ENCODE assay signal across 8 mouse cellular contexts in the genomic region with DNA sequence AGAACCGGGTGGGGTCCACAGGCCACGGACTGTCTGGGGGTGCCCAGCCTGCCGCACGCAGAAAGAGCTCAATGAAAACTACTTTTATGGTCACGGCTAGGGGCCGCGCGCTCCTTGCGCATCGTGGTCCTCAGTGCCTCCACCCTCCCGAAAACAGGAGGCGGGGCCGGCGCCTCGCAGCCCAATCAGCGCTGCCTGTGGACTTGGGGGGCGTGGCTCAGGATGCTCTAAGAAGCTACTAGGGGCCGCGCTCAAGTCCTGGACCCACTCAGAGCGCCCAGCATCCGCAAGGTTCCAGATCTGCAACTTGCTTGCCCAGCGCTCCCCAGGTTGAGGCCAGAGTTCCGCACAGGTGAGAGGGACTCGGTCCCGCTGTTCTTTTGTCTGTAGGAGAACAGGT. TPM values are rescaled to one million over a fixed set of nuclear protein-coding genes. Genes with fewer than 3 reads are reported as not detected.
DNase-seq lines count a peak whose midpoint lies in the region; ATAC-seq and TF ChIP-seq lines count a peak whose summit lies in the region.

A gene (plus strand): TSS at position 190 of the 400 bp plus-strand sequence.

- WGBS in forebrain, embryonic 15.5 days: under 1% methylated on average over 25 of the region's 25 CpGs
- WGBS in heart, embryonic 16.5 days: under 1% methylated on average over 25 of the region's 25 CpGs
- 1% methylated on average over 25 of the region's 25 CpGs for WGBS in liver, embryonic 12.5 days (ENCODE audit: insufficient replicate concordance)
- 1% methylated on average over 25 of the region's 25 CpGs for WGBS in neural tube, embryonic 11.5 days

- TF ChIP-seq CTCF in testis, adult 2 months (IDR thresholded peaks at IDR 0.05; ENCODE audit: control insufficient read depth, insufficient read depth, insufficient replicate concordance, low read depth, low read length): no peak

- H3K4me3 ChIP-seq in forebrain, embryonic 15.5 days: peak within 1 kb of the TSS; percentile 41
- peak within 1 kb of the TSS; percentile 37 for H3K4me3 ChIP-seq in heart, embryonic 16.5 days (ENCODE audit: low read length)
- 0 out of 2 replicates have a peak within 1 kb of the TSS, but pooled peaks have one; percentile 4 for H3K4me3 ChIP-seq in liver, embryonic 12.5 days
- H3K4me3 ChIP-seq in neural tube, embryonic 11.5 days (ENCODE audit: low read depth, low read length): peak within 1 kb of the TSS; percentile 20
- H3K4me3 ChIP-seq in testis, adult 2 months (ENCODE audit: control insufficient read depth, low read depth, low read length): peak within 1 kb of the TSS; percentile 53

- no peak within 1 kb of the TSS for H3K27ac ChIP-seq in forebrain, embryonic 15.5 days (replicated peaks)
- no peak within 1 kb of the TSS for H3K27ac ChIP-seq in heart, embryonic 16.5 days (ENCODE audit: low read length)
- no peak within 1 kb of the TSS for H3K27ac ChIP-seq in liver, embryonic 12.5 days
- H3K27ac ChIP-seq in neural tube, embryonic 11.5 days (ENCODE audit: low read depth, low read length): no peak within 1 kb of the TSS
- no peak within 1 kb of the TSS for H3K27ac ChIP-seq in testis, adult 2 months (ENCODE audit: control insufficient read depth, insufficient read depth, low read depth, low read length)

- DNase-seq in cerebellum, adult 18-20 months: peak; percentile 27 to 32
- DNase-seq in cerebellum, adult 9-11 months: no peak
- peak; percentile 88 for DNase-seq in kidney, postnatal 14 days
- DNase-seq in neural tube, embryonic 11.5 days (ENCODE audit: low spot score): peak; percentile 92

- H3K9ac ChIP-seq in forebrain, embryonic 15.5 days (replicated peaks): peak within 1 kb of the TSS; percentile 32; the same call in 1 of the 2 replicates
- H3K9ac ChIP-seq in heart, embryonic 16.5 days (ENCODE audit: low read length): 0 out of 2 replicates have a peak within 1 kb of the TSS, but pooled peaks have one; percentile 21
- no peak within 1 kb of the TSS for H3K9ac ChIP-seq in liver, embryonic 12.5 days
- H3K9ac ChIP-seq in neural tube, embryonic 11.5 days (ENCODE audit: low read length): no peak within 1 kb of the TSS

- no peaks in the 10 kb centered on the region for H3K9me3 ChIP-seq in forebrain, embryonic 15.5 days
- no peaks in the 10 kb centered on the region for H3K9me3 ChIP-seq in heart, embryonic 16.5 days (replicated peaks; ENCODE audit: control insufficient read depth, low read length)
- H3K9me3 ChIP-seq in liver, embryonic 12.5 days (replicated peaks): no peaks in the 10 kb centered on the region
- no peaks in the 10 kb centered on the region for H3K9me3 ChIP-seq in neural tube, embryonic 11.5 days (ENCODE audit: control insufficient read depth, low read length)

- H3K4me2 ChIP-seq in forebrain, embryonic 15.5 days (replicated peaks): peak within 1 kb of the TSS; percentile 64
- H3K4me2 ChIP-seq in heart, embryonic 16.5 days (ENCODE audit: low read depth, low read length): peak within 1 kb of the TSS; percentile 53
- peak within 1 kb of the TSS; percentile 30 for H3K4me2 ChIP-seq in liver, embryonic 12.5 days
- H3K4me2 ChIP-seq in neural tube, embryonic 11.5 days (ENCODE audit: low read depth): peak within 1 kb of the TSS; percentile 52

- peaks cover 25% of the 10 kb centered on the region for H3K27me3 ChIP-seq in forebrain, embryonic 15.5 days
- H3K27me3 ChIP-seq in heart, embryonic 16.5 days (ENCODE audit: control insufficient read depth, insufficient read depth, low read length): peaks cover 39% of the 10 kb centered on the region
- H3K27me3 ChIP-seq in liver, embryonic 12.5 days (replicated peaks): peaks cover 81% of the 10 kb centered on the region
- H3K27me3 ChIP-seq in neural tube, embryonic 11.5 days (ENCODE audit: control insufficient read depth, insufficient read depth, low read length): peaks cover 13% of the 10 kb centered on the region
- H3K27me3 ChIP-seq in testis, adult 2 months (ENCODE audit: control insufficient read depth, insufficient read depth, low read length): no peaks in the 10 kb centered on the region

- peaks cover 7% of the 10 kb centered on the region for H3K4me1 ChIP-seq in forebrain, embryonic 15.5 days
- H3K4me1 ChIP-seq in heart, embryonic 16.5 days (ENCODE audit: control insufficient read depth, insufficient read depth, low read length): peaks cover 15% of the 10 kb centered on the region
- H3K4me1 ChIP-seq in liver, embryonic 12.5 days: no peaks in the 10 kb centered on the region
- peaks cover 12% of the 10 kb centered on the region for H3K4me1 ChIP-seq in neural tube, embryonic 11.5 days (ENCODE audit: control insufficient read depth, insufficient read depth, low read length)
- no peaks in the 10 kb centered on the region; the same call in 1 of the 2 replicates for H3K4me1 ChIP-seq in testis, adult 2 months (ENCODE audit: control insufficient read depth, insufficient read depth, low read length)

- peak; percentile 93 for ATAC-seq in forebrain, embryonic 15.5 days (replicated peaks)
- ATAC-seq in heart, embryonic 16.5 days (replicated peaks; ENCODE audit: extremely low read depth, insufficient read depth, low FRiP score): peak; percentile 81
- peak; percentile 66 for ATAC-seq in liver, embryonic 12.5 days
- ATAC-seq in neural tube, embryonic 11.5 days (ENCODE audit: insufficient read depth, low FRiP score, low TSS enrichment): peak; percentile 93

- no peaks in the 10 kb centered on the region for H3K36me3 ChIP-seq in forebrain, embryonic 15.5 days
- no peaks in the 10 kb centered on the region for H3K36me3 ChIP-seq in heart, embryonic 16.5 days (ENCODE audit: control insufficient read depth, insufficient read depth)
- H3K36me3 ChIP-seq in liver, embryonic 12.5 days: no peaks in the 10 kb centered on the region
- H3K36me3 ChIP-seq in neural tube, embryonic 11.5 days (ENCODE audit: control insufficient read depth, insufficient read depth, low read length): no peaks in the 10 kb centered on the region
- no peaks in the 10 kb centered on the region for H3K36me3 ChIP-seq in testis, adult 2 months (ENCODE audit: control insufficient read depth, insufficient read depth, low read length)

- TF ChIP-seq POLR2A in testis, adult 2 months (IDR thresholded peaks at IDR 0.05; ENCODE audit: control insufficient read depth, low read depth, low read length): peak; percentile 38; the same call in 1 of the 2 replicates

RNA-seq across cellular contexts. Expression of the gene that starts here (rescaled TPM):
- polyA plus RNA-seq in forebrain, embryonic 15.5 days (2015; fragmentation: Nextera tagmentation; extraction: Ambion mirVana): 1.1 and 1.2 TPM in 2 replicates
- polyA plus RNA-seq in heart, embryonic 16.5 days (2015; fragmentation: Nextera tagmentation; extraction: Ambion mirVana): 2.4 and 3.6 TPM in 2 replicates
- polyA plus RNA-seq in liver, embryonic 12.5 days (2016; fragmentation: Nextera tagmentation; extraction: Ambion mirVana): 1.7 and 2.1 TPM in 2 replicates
- 4.4 and 4.6 TPM in 2 replicates for polyA plus RNA-seq in neural tube, embryonic 11.5 days (2014; fragmentation: Nextera tagmentation; extraction: Ambion mirVana)
- 5.0 and 6.2 TPM in 2 replicates for polyA plus RNA-seq in testis, adult 2 months (2012; rRNA removed)

Comparison
In these comparisons a context has a peak if more than half of its experiments do, and no peak if none do; other contexts are left out.
1. H3K9ac ChIP-seq: peak in forebrain, embryonic 15.5 days (single experiment) and heart, embryonic 16.5 days (single experiment); none in liver, embryonic 12.5 days (single experiment) and neural tube, embryonic 11.5 days (single experiment).
2. Peak in every context shown above with its lines, with median percentiles within 50 percentile points of each other: ATAC-seq, H3K4me2 ChIP-seq and H3K4me3 ChIP-seq.